Mouse (Mus musculus) heart, embryonic 16.5 days (tissue): ENCODE data around the gene Itga7. TPM values are rescaled to one million over a fixed set of nuclear protein-coding genes. Genes with fewer than 3 reads are reported as not detected.

Experiments
- polyA plus RNA-seq: library from polyadenylated mRNA; unstranded; fragments of >200 nt; fragmentation: Nextera tagmentation; extraction: Ambion mirVana; gene quantifications from 2 replicates; pipeline ENCODE4 v1.2.1, GENCODE M21; 2015

The Itga7 gene
- polyA plus RNA-seq, 1 experiment from 2014 or later, result 11.9 TPM

Other genes with a start within 250 kb of the Itga7 start
- 69.8 and 73.5 TPM in 2 replicates for gene Rab5b, start 237.6 kb upstream of the Itga7 start, polyA plus RNA-seq
- gene Pmel, start 229.6 kb upstream of the Itga7 start, polyA plus RNA-seq, result 1.7 and 2.8 TPM in 2 replicates
- gene Cdk2, start 228.8 kb upstream of the Itga7 start, polyA plus RNA-seq, result 90.7 and 93.6 TPM in 2 replicates
- gene Dgka, start 189.0 kb upstream of the Itga7 start, polyA plus RNA-seq, result 9.5 and 12.3 TPM in 2 replicates
- 18.5 and 20.3 TPM in 2 replicates for gene Pym1, start 185.9 kb upstream of the Itga7 start, polyA plus RNA-seq
- 1.3 and 2.4 TPM in 2 replicates for gene Mmp19, start 142.9 kb upstream of the Itga7 start, polyA plus RNA-seq
- 40.3 and 42.2 TPM in 2 replicates for gene Dnajc14, start 129.8 kb upstream of the Itga7 start, polyA plus RNA-seq
- 16.2 and 18.1 TPM in 2 replicates for gene Tmem198b, start 129.4 kb upstream of the Itga7 start, polyA plus RNA-seq
- gene Sarnp, start 116.5 kb upstream of the Itga7 start, polyA plus RNA-seq, result 154 and 169 TPM in 2 replicates
- 41.4 and 43.0 TPM in 2 replicates for gene Ormdl2, start 112.2 kb upstream of the Itga7 start, polyA plus RNA-seq
- gene Gdf11, start 42.1 kb upstream of the Itga7 start, polyA plus RNA-seq, result 1.7 and 2.0 TPM in 2 replicates
- 402 and 430 TPM in 2 replicates for gene Cd63, start 32.8 kb upstream of the Itga7 start, polyA plus RNA-seq
- 13.0 and 14.6 TPM in 2 replicates for gene Rdh5, start 10.9 kb upstream of the Itga7 start, polyA plus RNA-seq
- 224 and 225 TPM in 2 replicates for gene Bloc1s1, start 9.8 kb upstream of the Itga7 start, polyA plus RNA-seq
- gene Mettl7b, start 27.2 kb downstream of the Itga7 start, polyA plus RNA-seq, result 0.67 TPM in 1 of 2 replicates, not detected in the other
- not detected in 2 replicates for gene Olfr9, start 55.6 kb downstream of the Itga7 start, polyA plus RNA-seq
- gene Olfr763, start 77.0 kb downstream of the Itga7 start, polyA plus RNA-seq, result not detected in 2 replicates
- not detected in 2 replicates for gene Olfr764-ps1, start 106.1 kb downstream of the Itga7 start, polyA plus RNA-seq
- gene Olfr765, start 116.2 kb downstream of the Itga7 start, polyA plus RNA-seq, result not detected in 2 replicates
- not detected in 2 replicates for gene Olfr766-ps1, start 135.2 kb downstream of the Itga7 start, polyA plus RNA-seq
- gene Olfr767, start 149.1 kb downstream of the Itga7 start, polyA plus RNA-seq, result not detected in 2 replicates
- gene Olfr768, start 165.6 kb downstream of the Itga7 start, polyA plus RNA-seq, result not detected in 2 replicates
- not detected in 2 replicates for gene Olfr769, start 184.0 kb downstream of the Itga7 start, polyA plus RNA-seq
- gene Olfr770, start 205.2 kb downstream of the Itga7 start, polyA plus RNA-seq, result not detected in 2 replicates
- not detected in 2 replicates for gene Olfr771, start 230.9 kb downstream of the Itga7 start, polyA plus RNA-seq
- not detected in 2 replicates for gene Olfr772, start 244.1 kb downstream of the Itga7 start, polyA plus RNA-seq